Mouse (Mus musculus): Measurements from ENCODE around the gene Mthfd1l. TPM values are rescaled to one million over a fixed set of nuclear protein-coding genes. Genes with fewer than 3 reads are reported as not detected.
A peak's percentile ranks its signal among the peaks of the same experiment; 100 is the strongest.

Mthfd1l gene
- polyA plus RNA-seq, 1 experiment from 2014 or later: 9.2 TPM

GRCm38 (mm10) chr10:3947346-3947745 is 25.6 kb upstream of the Mthfd1l start:
- WGBS: 94% methylated on average over 7 of the region's 7 CpGs
- ATAC-seq (ENCODE audit: low FRiP score, low read depth): no peak
- H3K4me2 ChIP-seq (replicated peaks): no peak overlapping the region

GRCm38 (mm10) chr10:3949306-3949705 is 23.6 kb upstream of the Mthfd1l start:
- Histone ChIP-seq H3K36me3 (peaks cover 3% of the 10 kb centered on the region; the same call in 1 of the 2 replicates), H3K4me2 (replicated peaks) (no peak overlapping the region), H3K4me1 (no peaks in the 10 kb centered on the region), H3K9me3 (no peaks in the 10 kb centered on the region), H3K27me3 (replicated peaks) (no peaks in the 10 kb centered on the region), H3K27ac (no peak overlapping the region), H3K9ac (no peak overlapping the region), H3K4me3 (no peak overlapping the region)
- no peak for ATAC-seq (ENCODE audit: low FRiP score, low read depth)
- WGBS: 84% methylated on average over 6 of the region's 6 CpGs

More at GRCm38 (mm10) chr10:3947346-3947745, 25.6 kb upstream of the Mthfd1l start:
- H3K36me3 ChIP-seq: 0 out of 2 replicates have a peak, but pooled peaks cover under 1% of the 10 kb centered on the region
- no peak overlapping the region for H3K9ac ChIP-seq
- H3K27ac ChIP-seq: no peak overlapping the region
- no peaks in the 10 kb centered on the region for H3K27me3 ChIP-seq (replicated peaks)
- H3K4me1 ChIP-seq: no peaks in the 10 kb centered on the region
- no peak overlapping the region for H3K4me3 ChIP-seq
- no peaks in the 10 kb centered on the region for H3K9me3 ChIP-seq

GRCm38 (mm10) chr10:3956471-3956870 is 16.4 kb upstream of the Mthfd1l start:
- Histone ChIP-seq H3K4me3 (no peak overlapping the region), H3K4me2 (replicated peaks) (no peak overlapping the region), H3K9me3 (no peaks in the 10 kb centered on the region), H3K9ac (no peak overlapping the region), H3K36me3 (peaks cover 23% of the 10 kb centered on the region), H3K27ac (no peak overlapping the region), H3K4me1 (no peaks in the 10 kb centered on the region), H3K27me3 (replicated peaks) (no peaks in the 10 kb centered on the region)
- 91% methylated on average over 22 of the region's 22 CpGs for WGBS
- no peak for ATAC-seq (ENCODE audit: low FRiP score, low read depth)

- 80% methylated on average over 5 of the region's 5 CpGs for WGBS
- peaks cover 21% of the 10 kb centered on the region for H3K36me3 ChIP-seq
Observed at GRCm38 (mm10) chr10:3958591-3958990, 14.3 kb upstream of the Mthfd1l start.

GRCm38 (mm10) chr10:3969026-3969425 is 3.9 kb upstream of the Mthfd1l start:
- H3K27me3 ChIP-seq (replicated peaks): no peaks in the 10 kb centered on the region
- ATAC-seq (ENCODE audit: low FRiP score, low read depth): no peak
- no peak overlapping the region for H3K27ac ChIP-seq
- H3K9ac ChIP-seq: no peak overlapping the region
- no peak overlapping the region for H3K4me3 ChIP-seq
- WGBS: 61% methylated on average over 3 of the region's 3 CpGs
- no peaks in the 10 kb centered on the region for H3K9me3 ChIP-seq
- no peak overlapping the region for H3K4me2 ChIP-seq (replicated peaks)
- no peaks in the 10 kb centered on the region for H3K4me1 ChIP-seq
- peaks cover 2% of the 10 kb centered on the region; the same call in 1 of the 2 replicates for H3K36me3 ChIP-seq

More at GRCm38 (mm10) chr10:3958591-3958990, 14.3 kb upstream of the Mthfd1l start:
- H3K27ac ChIP-seq: no peak overlapping the region
- no peak overlapping the region for H3K9ac ChIP-seq
- H3K4me1 ChIP-seq: no peaks in the 10 kb centered on the region
- ATAC-seq (ENCODE audit: low FRiP score, low read depth): no peak
- H3K4me2 ChIP-seq (replicated peaks): no peak overlapping the region
- no peaks in the 10 kb centered on the region for H3K9me3 ChIP-seq
- no peaks in the 10 kb centered on the region for H3K27me3 ChIP-seq (replicated peaks)
- H3K4me3 ChIP-seq: no peak overlapping the region

GRCm38 (mm10) chr10:3972237-3972636 is 681 bp upstream of the Mthfd1l start:
- no peak overlapping the region for H3K4me3 ChIP-seq
- H3K27ac ChIP-seq: no peak overlapping the region
- H3K4me1 ChIP-seq: no peaks in the 10 kb centered on the region; the same call in 1 of the 2 replicates
- H3K36me3 ChIP-seq: no peaks in the 10 kb centered on the region
- WGBS: 89% methylated on average over 9 of the region's 9 CpGs
- no peak for ATAC-seq (ENCODE audit: low FRiP score, low read depth)
- no peak overlapping the region for H3K4me2 ChIP-seq (replicated peaks)
- no peaks in the 10 kb centered on the region for H3K27me3 ChIP-seq (replicated peaks)
- H3K9me3 ChIP-seq: no peaks in the 10 kb centered on the region
- H3K9ac ChIP-seq: no peak overlapping the region

GRCm38 (mm10) chr10:3973589-3974070 is 712 bp downstream of the Mthfd1l start:
- 0% methylated on average over 39 of the region's 39 CpGs for WGBS
- Histone ChIP-seq H3K36me3 (no peaks in the 10 kb centered on the region), H3K4me1 (no peaks in the 10 kb centered on the region; the same call in 1 of the 2 replicates)

GRCm38 (mm10) chr10:3974380-3974779 is 1.5 kb downstream of the Mthfd1l start:
- Histone ChIP-seq H3K27ac (no peak overlapping the region), H3K4me3 (no peak overlapping the region), H3K9ac (no peak overlapping the region), H3K27me3 (replicated peaks) (no peaks in the 10 kb centered on the region), H3K36me3 (peaks cover 5% of the 10 kb centered on the region; the same call in 1 of the 2 replicates), H3K4me1 (no peaks in the 10 kb centered on the region; the same call in 1 of the 2 replicates), H3K4me2 (replicated peaks) (peak overlapping the region; percentile 93), H3K9me3 (no peaks in the 10 kb centered on the region)
- ATAC-seq (ENCODE audit: low FRiP score, low read depth): no peak
- WGBS: 80% methylated on average over 3 of the region's 3 CpGs

More at GRCm38 (mm10) chr10:3973589-3974070, 712 bp downstream of the Mthfd1l start:
- no peaks in the 10 kb centered on the region for H3K27me3 ChIP-seq (replicated peaks)
- peak overlapping the region; percentile 62 for H3K27ac ChIP-seq
- peak overlapping the region; percentile 67 for H3K4me3 ChIP-seq
- peak overlapping the region; percentile 93 for H3K4me2 ChIP-seq (replicated peaks)
- H3K9ac ChIP-seq: peak overlapping the region; percentile 67
- ATAC-seq (ENCODE audit: low FRiP score, low read depth): peak; percentile 89
- H3K9me3 ChIP-seq: no peaks in the 10 kb centered on the region

- no peaks in the 10 kb centered on the region for H3K27me3 ChIP-seq (replicated peaks)
- H3K4me2 ChIP-seq (replicated peaks): no peak overlapping the region
- no peak overlapping the region for H3K9ac ChIP-seq
- 64% methylated on average over 6 of the region's 6 CpGs for WGBS
- ATAC-seq (ENCODE audit: low FRiP score, low read depth): no peak
- no peaks in the 10 kb centered on the region; the same call in 1 of the 2 replicates for H3K4me1 ChIP-seq
- H3K4me3 ChIP-seq: no peak overlapping the region
- no peak overlapping the region for H3K27ac ChIP-seq
- no peaks in the 10 kb centered on the region for H3K9me3 ChIP-seq
- peaks cover 14% of the 10 kb centered on the region for H3K36me3 ChIP-seq
Observed at GRCm38 (mm10) chr10:3975898-3976622, 3.1 kb downstream of the Mthfd1l start.

- no peaks in the 10 kb centered on the region for H3K27me3 ChIP-seq (replicated peaks)
- H3K9ac ChIP-seq: no peak overlapping the region
- H3K4me1 ChIP-seq: no peaks in the 10 kb centered on the region; the same call in 1 of the 2 replicates
- H3K9me3 ChIP-seq: no peaks in the 10 kb centered on the region
- no peak for ATAC-seq (ENCODE audit: low FRiP score, low read depth)
- no peak overlapping the region for H3K4me2 ChIP-seq (replicated peaks)
- peaks cover 14% of the 10 kb centered on the region for H3K36me3 ChIP-seq
- H3K4me3 ChIP-seq: no peak overlapping the region
- 79% methylated on average over 4 of the region's 4 CpGs for WGBS
- no peak overlapping the region for H3K27ac ChIP-seq
Observed at GRCm38 (mm10) chr10:3976623-3977010, 3.7 kb downstream of the Mthfd1l start.

- no peak overlapping the region for H3K4me2 ChIP-seq (replicated peaks)
- no peak for ATAC-seq (ENCODE audit: low FRiP score, low read depth)
- H3K9ac ChIP-seq: no peak overlapping the region
- H3K36me3 ChIP-seq: peaks cover 14% of the 10 kb centered on the region
- H3K4me3 ChIP-seq: no peak overlapping the region
- no peak overlapping the region for H3K27ac ChIP-seq
- no peaks in the 10 kb centered on the region for H3K9me3 ChIP-seq
- no peaks in the 10 kb centered on the region for H3K27me3 ChIP-seq (replicated peaks)
- WGBS: 81% methylated on average over 3 of the region's 3 CpGs
- no peaks in the 10 kb centered on the region; the same call in 1 of the 2 replicates for H3K4me1 ChIP-seq
Observed at GRCm38 (mm10) chr10:3978326-3978725, 5.4 kb downstream of the Mthfd1l start.

- no peak for ATAC-seq (ENCODE audit: low FRiP score, low read depth)
- Histone ChIP-seq H3K4me1 (no peaks in the 10 kb centered on the region; the same call in 1 of the 2 replicates), H3K27ac (no peak overlapping the region), H3K4me3 (no peak overlapping the region), H3K36me3 (peaks cover 14% of the 10 kb centered on the region), H3K27me3 (replicated peaks) (no peaks in the 10 kb centered on the region), H3K4me2 (replicated peaks) (no peak overlapping the region), H3K9me3 (no peaks in the 10 kb centered on the region), H3K9ac (no peak overlapping the region)
- WGBS: 91% methylated on average over 5 of the region's 5 CpGs
Observed at GRCm38 (mm10) chr10:3978792-3979488, 6.0 kb downstream of the Mthfd1l start.

Data from neural tube, embryonic 12.5 days (tissue).